Mouse (Mus musculus) urinary bladder, adult 18-20 months (tissue): ENCODE measurements around the gene Arhgef15.
"Not testable (repeated sequence)": the region's sequence is repeated elsewhere in the genome, so short reads cannot be mapped to it uniquely, and the experiment has no call there.

Experiments
- DNase-seq, 2 experiments: peaks; one replicate each; pipeline ENCODE4 v3.0.0; 2022; ENCODE audit warnings: low spot score in 2 of 2, mixed read lengths in 2 of 2

Gene Arhgef15

DNA sequence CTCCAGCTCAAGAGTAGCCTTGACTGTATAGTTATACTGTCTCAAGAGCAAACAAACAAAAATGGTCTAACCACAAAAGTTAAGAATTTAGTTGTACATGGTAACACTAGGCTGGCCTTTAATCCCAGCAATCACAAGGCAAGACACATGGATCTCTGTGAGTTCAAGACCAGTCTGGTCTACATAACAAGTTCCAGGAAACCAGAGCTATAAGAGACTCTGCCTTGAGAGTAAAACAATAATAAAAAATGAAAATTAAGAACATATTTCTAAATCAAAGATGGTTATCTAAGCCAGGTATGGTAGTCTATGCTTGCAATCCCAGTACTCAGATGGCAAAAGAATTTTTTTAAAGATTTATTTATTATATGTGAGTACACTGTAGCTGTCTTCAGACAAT lies 7.8 kb upstream of the Arhgef15 start:
- no peak for DNase-seq

DNA sequence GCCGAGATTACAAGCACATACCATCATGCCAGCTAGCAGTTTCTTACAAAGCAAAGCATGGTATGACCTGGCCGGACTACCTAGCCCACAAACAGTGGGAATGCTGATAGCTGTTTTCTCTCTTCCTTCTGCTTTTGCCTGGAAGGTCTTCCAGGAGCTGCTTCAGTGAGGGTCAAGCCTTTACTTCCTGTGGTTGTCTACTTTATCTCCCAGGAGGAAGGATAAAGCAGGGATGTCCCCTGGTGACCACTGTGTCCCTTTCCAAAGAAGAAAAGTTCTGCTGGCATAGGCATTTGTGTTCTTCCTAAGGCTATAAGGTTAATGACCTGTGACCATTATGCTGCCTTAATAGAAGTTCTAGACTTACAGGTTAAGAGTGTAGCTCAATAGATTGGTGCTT lies 6.1 kb upstream of the Arhgef15 start:
- no peak for DNase-seq

DNA sequence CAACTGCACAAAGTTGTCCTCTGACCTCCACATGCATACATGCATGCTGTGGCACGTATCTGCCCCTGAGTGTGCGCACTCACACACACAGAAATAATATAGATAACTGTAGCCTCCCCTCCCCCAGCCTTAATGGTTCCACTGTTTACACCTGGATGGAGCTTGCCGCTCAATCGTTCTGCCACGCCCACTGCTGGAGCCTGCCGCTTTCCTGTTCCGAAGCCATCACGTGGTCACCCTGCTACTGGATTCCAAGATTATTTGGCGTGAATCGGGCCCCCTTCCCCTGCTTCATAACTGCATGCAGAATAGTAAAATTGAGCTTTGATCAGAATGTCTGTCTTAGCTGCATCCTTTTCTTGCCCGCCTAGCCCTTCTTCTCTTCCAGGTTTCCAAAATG lies 4.9 kb upstream of the Arhgef15 start:
- not testable (repeated sequence) for DNase-seq

DNA sequence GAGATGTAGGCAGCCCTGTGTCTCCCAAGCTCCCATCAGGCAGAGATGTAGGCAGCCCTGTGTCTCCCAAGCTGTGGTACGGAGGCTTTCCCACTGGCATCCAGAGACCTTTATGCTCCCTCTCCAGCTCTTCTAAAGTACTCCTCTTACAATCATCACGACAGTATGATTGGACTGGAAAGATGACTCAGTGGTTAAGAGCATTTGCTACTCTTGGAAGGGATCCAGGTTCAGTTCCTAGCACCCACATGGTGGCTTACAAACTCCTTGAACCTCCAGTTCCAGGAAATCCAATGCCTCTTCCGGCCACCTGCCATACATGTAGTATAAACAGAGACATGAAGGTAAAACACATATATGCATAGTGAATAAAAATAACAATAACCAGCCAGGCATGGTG lies 4.3 kb upstream of the Arhgef15 start:
- no peak for DNase-seq

DNA sequence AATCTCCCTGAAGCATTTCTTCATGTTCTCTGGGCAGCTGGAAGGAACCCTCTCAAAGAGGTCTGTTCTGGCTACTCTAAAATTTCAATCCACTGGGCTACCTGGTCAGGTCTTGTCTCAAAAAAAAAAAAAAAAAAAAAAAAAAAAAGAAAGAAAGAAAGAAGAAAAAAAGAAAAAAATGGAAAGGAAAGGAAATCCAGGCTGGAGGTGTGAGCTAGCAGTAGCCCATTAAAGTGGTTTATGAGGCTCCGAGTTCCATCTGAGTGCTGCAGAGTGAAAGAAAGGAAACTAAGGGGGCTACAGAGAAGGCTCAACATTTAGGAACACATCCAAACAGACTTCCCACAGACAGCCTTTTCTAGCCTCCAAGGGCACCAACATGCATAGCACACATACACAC lies 691 bp upstream of the Arhgef15 start:
- no peak for DNase-seq

DNA sequence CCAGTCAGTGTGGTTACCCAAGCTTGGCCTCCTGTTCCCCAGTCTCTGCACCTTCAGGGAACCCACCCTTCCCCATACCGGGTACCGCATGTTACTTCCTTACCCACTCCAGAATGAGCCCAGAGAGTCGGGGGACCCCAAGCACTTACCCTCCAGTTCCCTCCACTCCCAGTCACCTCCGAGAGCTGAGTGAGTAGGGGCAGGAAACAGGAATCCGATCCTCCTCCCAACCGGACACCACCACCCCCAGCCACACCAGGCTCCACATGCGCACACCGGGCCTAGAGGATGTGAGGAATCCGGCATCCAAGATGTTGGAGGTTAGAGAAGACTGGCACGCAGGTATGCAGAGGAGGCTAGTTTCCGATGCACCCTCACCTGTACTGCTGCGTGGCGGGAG lies 583 bp downstream of the Arhgef15 start:
- no peak for DNase-seq

DNA sequence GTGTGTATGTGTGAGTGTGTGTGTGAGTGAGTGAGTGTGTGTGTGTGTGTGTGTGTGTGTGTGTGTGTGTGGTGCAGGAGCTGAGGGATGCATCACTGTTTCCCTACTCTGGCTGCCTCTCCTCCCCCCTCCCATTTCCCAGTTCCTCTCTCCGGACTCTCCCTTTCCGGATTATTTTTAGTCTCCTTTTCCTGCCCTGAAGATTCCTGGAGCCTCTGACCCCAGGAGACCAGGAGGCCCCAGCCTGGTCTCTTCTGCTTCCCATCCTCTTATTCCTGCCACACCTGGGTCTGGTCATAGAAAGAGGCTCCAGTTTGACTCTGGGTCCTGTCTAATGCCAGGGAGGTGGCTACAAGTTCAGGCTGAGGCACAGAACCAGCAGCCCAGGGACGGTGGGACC lies 1.2 kb downstream of the Arhgef15 start:
- no peak for DNase-seq

DNA sequence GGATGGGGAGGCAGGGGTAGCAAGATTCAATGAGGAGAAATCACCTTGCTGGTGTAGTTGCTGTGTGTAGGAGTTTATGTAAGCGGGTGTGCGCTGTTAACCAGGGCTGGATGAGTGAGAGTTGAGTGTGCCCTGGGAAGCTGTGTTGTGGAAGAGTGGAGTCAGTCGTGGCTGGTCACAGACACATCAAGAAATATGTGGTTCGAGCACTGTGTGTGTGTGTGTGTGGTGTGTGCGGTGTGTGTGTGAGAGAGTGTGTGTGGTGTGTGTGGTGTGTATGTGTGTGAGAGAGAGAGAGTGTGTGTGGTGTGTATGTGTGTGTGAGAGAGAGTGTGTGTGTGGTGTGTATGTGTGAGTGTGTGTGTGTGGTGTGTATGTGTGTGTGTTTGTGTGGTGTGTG lies 1.8 kb downstream of the Arhgef15 start:
- DNase-seq: no peak

DNA sequence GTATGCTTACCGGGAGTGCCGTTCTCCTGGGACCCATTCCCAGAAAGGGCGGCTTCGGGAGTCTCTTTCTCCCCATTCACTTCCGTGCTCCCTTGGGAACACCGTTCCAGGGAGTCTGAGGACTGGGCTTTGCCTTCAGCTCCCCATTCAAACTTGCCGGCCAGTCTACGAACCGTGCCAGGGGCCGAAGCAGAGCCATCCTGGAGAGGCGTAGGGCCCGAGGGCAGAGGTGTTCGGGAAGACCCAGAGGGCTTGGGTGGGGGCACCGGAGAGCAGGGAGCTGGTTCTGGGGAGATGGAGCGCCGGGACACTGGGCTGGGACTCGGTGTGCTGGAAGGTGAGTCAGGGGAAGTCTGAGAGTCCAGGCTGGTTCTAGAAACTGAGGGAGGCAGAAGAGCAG lies 2.9 kb downstream of the Arhgef15 start:
- no peak for DNase-seq

DNA sequence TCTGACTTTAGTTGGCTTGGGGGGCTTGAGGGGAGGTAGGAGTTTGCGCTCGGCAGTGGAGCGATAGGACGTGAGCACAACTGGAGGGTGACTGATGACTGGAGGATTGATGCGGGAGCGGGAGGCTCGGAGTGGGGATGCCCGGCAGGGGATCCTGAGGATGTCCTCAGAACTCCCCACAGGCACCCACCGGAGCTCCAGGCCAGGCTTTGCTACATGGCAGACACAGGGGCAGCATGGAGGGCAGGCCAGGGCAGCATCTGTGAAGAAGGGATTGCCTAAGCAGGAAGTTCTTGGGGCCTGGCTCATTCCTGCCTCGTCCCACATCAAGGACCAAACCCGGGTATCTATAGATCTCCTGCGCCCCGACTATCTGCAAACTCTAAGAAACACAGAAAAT lies 3.4 kb downstream of the Arhgef15 start:
- DNase-seq: no peak

DNA sequence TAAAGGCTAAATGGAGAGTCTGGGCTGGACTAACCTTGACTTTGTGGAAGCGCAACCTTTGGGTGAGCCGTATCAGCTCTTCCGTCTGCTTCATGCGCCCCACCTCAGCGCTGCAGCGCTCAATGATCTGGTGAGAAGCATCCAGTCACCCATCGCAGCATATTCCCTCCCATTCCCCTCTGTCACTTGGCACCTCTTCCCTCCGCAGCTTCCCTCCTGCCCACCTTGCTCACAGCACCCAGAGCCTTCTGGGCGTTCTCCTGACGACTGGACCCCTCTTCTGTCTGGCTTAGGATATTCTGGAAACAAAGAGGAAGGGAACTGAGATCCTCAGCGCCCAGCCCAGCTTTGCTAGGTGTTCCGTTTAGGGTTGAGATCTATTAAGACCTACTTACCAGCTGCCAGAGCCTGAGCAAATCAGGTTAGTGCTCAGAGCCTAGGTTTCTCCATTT lies 9.7 kb downstream of the Arhgef15 start:
- no peak for DNase-seq

DNA sequence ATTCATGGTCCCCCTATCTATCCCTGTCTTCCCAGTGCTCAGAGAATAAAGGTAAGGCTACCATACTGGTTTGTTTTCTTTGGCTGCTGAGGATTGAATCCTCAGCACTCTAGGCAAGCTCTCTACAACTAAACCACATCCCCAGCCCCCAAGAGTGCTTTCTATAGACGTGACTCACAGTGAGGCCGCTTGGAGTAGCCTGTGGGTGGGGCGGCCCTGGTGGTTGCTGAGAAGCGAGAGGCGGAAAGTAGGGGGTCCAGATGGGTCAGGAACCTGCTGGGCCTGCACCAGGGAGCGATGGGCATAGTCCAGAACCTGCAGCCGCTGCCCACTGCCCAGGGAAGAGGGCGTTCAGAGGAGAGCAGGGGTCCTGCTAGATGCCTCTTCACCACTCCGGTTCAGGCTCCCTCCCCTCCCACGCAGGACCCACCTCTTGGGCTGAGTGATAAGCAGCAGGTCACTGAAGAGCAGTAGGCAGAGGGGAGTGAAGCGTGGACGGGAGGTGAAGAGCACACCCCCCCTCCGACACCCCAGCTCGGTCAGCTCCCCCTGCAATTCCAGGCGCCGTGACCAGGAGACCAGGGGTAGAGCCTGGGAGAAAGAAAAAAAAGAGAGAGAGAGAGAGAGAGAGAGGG lies 10.4 kb downstream of the Arhgef15 start:
- DNase-seq: no peak

DNA sequence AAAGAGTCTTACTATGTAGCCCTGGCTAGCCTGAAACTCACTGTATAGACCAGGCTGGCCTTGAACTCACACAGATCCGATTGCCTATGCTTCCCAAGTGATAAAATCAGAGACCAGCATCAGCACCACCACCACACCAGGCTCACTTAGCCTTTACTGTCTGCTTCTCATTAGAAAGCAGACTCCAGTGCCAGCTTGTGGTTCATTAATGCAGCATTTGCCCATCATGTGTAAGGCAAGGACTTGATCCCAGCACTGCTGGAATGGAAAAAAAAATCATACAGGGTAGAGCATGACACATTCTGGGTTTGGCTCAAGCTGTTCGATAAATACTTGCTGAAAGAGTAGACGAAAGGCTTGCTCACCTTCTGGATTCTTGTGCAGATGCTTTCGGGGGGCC lies 11.3 kb downstream of the Arhgef15 start:
- no peak for DNase-seq

DNA sequence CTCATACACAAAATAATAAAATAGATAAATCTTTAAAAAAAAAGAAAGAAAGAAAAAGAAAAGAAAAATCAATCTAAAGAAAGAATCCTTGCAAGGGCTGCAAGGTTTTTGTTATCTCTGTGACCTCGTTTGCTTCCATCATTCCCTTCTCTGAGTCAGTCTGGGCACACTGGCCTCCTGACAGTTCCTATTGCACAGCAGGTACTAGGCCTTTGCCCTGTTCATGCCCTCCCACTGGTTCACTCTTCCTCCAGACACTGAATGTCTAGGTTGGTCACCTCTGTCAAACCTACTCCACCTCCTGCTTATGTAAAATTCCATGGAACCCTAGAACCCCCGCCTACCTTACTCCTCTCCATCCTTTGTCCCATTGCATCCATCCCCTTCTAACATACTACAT lies 12.0 kb downstream of the Arhgef15 start:
- no peak for DNase-seq

DNA sequence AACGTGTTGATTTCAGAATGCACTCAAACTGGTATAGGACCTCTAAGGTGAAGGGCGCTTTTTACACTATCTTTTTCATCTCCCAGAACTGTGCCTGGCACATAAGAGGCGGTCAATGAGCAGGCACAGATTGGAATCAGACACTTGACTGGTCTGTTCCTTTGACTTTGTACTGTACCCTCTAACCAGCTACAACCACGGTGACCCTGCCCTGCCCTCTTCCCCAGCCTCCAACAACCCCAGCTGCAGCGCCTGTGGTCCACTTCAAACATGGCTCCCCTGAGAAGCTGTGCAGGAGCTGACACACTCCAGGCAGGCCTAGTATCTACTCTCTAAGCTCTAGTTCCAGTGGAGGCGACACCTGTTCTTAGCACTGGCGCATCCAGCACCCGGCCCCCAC lies 14.5 kb downstream of the Arhgef15 start:
- DNase-seq: no peak

DNA sequence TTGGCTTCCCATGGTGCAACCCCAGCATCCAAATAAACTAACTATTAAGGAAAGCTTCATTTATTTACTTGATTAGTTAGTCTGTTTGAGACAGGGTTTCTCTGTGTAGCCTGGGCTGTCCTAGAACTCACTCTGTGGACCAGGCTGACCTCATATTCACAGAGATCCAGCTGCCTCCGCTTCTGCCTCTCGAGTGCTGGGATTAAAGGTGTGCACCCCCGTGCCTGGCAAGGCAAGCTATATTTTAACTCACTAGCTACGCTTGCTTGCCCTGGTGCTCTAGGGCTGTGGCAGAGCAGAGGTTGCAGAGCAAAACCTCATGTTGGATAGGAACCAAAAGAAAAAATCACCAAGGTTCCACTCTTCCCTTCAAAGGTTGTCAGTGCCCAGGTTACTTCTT lies 16.8 kb downstream of the Arhgef15 start:
- DNase-seq: no peak

DNA sequence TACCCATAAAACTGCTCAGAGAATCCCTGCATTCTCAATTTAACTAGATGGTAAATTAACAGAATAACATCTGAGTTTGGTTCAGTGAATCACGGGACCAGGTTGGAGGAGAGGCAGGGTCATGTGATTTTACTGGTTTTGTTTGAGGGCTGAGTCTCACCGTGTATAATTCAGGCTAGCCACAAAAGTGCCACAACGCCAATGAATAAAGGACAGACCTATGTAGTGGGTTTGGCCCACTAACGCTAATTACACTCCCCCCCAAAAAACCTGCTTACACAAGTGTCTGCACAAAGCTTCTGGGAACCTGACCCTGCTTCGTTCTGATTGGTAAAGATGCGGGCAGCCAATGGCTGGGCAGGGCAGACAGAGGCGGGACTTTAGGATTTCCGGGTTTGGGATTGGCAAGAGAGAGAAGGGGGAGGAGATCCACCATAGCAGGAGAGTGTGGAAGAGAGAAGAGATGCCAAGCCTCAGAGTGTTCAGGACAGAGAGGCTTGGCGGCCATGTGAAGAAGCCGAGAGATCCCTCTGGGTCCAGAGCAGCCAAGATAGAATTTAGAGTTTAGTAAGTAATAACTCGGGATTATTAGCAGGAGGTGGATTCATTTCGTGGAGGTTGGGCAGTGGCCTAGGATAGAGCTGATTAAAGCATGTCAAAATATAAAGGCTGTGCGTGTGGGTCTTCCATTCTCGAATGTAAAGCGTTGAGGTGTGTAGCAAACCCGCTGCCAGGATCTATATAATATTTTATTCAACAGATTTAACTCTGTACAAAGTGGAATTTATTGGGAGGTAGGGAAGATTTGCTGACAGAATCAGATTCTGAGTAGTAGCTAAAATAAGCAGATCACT lies 17.6 kb downstream of the Arhgef15 start:
- DNase-seq: peak; percentile 50 to 86

DNA sequence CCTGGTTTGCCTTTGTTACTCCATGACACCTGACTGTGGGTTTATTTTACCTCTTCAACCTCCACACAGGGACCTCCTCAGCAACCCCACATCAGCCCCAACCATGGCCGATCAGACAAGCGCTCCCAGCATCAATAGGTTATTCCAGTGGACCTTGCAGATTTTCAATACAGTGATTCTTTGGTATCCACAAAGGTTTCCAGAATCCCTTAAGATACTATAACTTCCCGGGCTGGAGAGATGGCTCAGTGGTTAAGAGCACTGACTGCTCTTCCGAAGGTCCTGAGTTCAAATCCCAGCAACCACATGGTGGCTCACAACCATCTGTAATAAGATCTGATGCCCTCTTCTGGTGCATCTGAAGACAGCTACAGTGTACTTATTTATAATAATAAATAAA lies 20.3 kb downstream of the Arhgef15 start:
- DNase-seq: not testable (repeated sequence)

DNA sequence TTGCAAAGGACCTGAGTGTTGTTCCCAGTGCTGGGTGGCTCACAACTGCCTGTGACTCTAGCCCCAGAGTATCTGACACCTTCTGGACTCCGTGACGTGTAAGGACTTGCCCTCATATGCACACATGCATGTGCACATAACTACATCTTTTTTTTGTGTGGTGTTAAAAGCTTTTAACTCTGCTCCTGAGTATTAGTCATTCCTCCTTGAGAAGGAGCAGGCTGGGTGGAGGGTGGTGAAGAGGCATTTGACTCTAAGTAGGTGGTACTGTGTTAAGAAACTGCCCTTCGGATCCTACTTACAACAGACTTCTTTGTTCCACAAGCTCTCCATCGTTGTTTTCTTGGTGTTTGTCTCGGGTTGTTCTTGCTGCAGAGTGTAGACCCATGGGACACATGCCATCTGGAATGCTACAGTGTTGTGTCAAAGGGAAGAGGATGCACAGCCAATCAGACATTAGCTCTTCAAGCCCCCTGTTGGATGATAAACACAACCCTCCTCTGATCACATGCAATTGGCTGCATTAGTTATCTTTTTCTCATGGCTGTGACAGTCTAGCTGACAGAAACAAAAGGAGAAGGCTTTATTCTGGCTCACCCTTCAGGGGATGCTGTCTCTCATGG lies 23.3 kb downstream of the Arhgef15 start:
- no peak for DNase-seq

DNA sequence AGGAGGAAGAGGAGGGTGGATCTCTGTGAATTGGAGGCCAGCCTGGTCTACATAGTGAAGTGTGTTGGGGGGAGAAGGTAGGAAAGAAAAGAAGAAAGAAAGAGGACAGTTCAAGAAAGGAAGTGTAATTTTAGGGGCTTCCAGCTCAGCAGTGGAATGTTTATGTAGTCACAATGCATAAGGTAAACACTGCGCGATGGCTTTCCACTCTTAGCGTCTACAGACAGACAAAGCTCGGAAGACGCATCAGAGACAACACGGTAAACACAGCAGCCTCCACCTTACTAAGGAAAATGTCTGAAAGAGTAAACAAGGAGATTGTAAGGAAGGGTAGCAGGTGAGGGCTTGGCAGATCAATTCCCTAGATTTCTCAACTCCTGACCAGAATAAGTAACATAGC lies 27.3 kb downstream of the Arhgef15 start:
- no peak for DNase-seq

DNA sequence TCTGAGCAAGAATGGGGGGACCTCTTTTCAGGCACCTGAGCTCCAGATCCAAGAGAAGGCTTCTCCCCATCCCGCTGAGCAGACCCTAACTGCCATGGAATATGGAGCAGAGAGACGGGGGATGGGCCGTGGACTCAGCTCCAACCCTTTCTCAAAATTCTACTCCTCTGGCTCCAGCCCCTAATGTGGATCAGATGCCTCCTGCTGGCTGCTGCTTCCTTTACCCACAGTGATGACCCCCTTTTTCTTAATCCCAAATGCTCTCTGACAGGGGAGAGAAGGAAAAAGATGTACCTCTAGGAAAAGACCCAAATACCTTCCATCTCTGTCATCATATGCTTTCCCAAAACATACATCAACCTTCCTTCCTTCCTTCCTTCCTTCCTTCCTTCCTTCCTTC lies 30.3 kb downstream of the Arhgef15 start, which contains the start of gene Odf4:
Gene Odf4, minus strand, starts transcription at position 101 of the 400 bp plus-strand sequence.
- DNase-seq: no peak

DNA sequence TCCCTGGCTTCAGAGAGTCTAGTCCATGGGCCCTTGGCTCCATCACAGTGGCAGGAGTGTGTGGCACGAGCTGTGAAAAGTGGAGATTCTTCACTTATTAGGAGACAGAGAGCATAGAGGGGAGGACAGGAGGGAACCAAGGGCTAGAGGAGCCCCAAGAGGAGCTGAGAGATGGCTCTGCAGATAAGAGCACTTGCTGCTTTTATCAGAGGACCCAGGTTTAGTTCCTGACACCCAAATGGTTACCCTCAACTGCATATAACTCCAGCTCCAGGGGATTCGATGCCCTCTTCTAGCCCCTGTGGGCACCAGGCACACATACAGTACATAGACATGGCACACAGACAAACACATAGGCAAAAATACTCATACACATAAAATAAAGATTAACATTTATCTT lies 32.5 kb downstream of the Arhgef15 start:
- no peak for DNase-seq

DNA sequence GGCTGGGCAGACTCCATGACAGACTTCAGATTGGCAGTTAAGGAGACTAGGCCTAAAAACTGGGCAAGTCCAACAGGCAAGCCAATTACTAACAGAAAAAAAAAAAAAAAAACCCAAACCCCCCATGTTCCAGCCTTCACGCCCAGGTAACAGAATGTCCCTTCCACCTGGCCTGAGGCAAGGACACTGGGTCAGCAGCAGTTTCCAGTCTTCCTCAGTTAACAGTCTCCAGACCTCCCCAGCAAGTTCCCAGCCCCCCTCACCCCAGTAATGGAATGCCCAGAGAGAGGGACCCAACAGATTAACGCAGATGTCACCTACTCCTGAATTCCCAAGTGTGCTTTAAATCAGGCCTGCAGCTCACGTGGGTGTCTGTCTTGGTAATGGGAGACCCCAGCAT lies 34.1 kb downstream of the Arhgef15 start:
- no peak for DNase-seq
